Mouse (Mus musculus): Measurements from ENCODE around the gene Reep3. TPM values are rescaled to one million over a fixed set of nuclear protein-coding genes. Genes with fewer than 3 reads are reported as not detected.

Reep3 gene
- 23.2 and 26.4 TPM in 2 replicates for polyA plus RNA-seq (2015; fragmentation: Nextera tagmentation; extraction: Ambion mirVana)

DNA sequence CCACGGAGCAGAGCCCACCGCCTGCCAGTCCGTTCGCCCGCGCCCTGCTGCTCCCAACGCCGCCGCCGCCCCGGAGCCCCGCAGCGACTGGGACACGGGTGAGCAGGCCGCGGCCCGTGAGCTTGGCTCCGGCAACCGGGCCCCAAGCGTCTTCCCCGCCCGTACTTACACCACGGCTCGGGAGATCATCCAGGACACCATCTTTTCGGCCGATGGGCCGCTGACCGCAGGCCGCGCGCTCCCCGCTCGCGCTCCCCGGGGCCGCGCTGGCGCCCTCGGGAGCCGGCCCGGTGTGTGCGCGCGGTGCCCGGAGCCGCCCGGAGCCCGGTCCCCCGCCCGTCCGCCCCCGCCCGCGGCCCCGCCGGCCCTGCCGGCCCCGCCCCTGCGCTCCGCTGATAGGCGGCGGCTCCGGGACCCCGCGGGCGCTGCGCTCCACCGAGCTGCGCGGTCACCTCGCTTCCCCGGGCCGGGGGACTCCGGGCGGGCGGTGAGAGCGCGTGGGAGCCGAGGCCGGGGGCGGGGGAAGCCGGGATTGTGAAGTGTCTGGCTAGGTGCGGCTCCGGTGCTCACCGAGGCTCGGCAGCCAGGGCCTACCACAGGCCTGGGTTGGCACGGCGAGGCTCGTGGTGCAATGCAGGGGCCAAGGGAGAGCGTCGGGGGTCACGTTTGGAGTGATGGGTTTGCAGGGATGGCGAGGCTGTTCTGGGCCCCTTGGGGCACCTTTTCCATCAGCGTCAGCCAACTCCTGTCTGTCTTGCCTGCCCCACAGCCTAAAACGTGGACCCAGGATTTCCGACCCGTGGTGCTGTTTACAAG lies at the start of gene Reep3:
Reep3 (minus strand) TSS at position 325 of the 816 bp plus-strand sequence.
- Histone ChIP-seq H3K9me3 (no peaks in the 10 kb centered on the region), H3K4me1 (peaks cover 50% of the 10 kb centered on the region), H3K27ac (replicated peaks) (peak within 1 kb of the TSS; percentile 99), H3K4me2 (peak within 1 kb of the TSS; percentile 76), H3K9ac (peak within 1 kb of the TSS; percentile 100), H3K27me3 (replicated peaks) (no peaks in the 10 kb centered on the region), H3K36me3 (peaks cover 6% of the 10 kb centered on the region), H3K4me3 (peak within 1 kb of the TSS; percentile 90)
- ATAC-seq (ENCODE audit: extremely low read depth, insufficient number of reproducible peaks, low FRiP score, low TSS enrichment) = peak; percentile 81
- WGBS = under 1% methylated on average over 58 of the region's 97 CpGs

DNA sequence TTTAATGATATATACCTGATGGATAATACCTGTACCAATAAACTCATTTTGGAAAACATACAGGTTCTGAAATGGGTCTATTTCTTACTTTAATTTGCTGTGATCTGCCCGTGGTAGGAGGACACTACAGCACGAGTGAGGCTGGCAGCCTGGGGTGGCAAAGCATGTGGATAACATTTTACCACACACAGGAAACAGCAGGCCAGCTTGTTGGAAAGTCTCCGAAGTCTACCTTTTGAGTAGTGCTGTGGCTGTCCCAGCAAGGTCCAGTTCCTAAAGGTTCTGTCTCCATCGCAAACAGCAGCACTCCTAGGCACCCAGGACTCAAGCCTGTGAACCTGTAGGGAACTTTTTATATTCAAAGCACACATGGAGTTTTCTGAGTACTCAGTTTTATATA lies 48.9 kb upstream of the Reep3 start:
- H3K27ac ChIP-seq (replicated peaks) = no peak overlapping the region
- no peak overlapping the region for H3K4me3 ChIP-seq
- H3K36me3 ChIP-seq = no peaks in the 10 kb centered on the region
- no peak overlapping the region; the same call in 1 of the 2 replicates for H3K9ac ChIP-seq
- H3K9me3 ChIP-seq = no peaks in the 10 kb centered on the region
- ATAC-seq (ENCODE audit: extremely low read depth, insufficient number of reproducible peaks, low FRiP score, low TSS enrichment) = no peak
- no peaks in the 10 kb centered on the region for H3K27me3 ChIP-seq (replicated peaks)
- 77% methylated on average over 4 of the region's 4 CpGs for WGBS
- no peak overlapping the region for H3K4me2 ChIP-seq
- H3K4me1 ChIP-seq = peaks cover 28% of the 10 kb centered on the region

DNA sequence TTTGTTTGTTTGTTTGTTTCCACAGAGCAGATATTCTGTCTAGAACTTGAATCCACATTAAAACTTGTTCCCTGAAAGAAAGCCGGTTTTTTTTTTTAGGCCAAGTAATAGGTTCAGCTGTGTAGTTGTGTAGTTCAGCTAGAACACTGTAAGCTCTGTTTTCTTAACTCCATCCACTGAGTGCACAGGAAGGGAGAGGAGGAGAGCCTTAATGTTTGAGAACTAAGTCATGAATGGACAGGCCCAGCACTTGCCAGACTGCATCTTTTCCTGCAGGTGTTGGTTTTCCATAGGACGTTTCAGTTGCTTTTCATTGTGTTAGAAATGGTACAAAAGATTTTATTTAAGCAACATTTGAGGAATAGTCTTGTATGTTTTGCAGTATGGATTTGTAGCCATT lies 47.5 kb upstream of the Reep3 start:
- no peaks in the 10 kb centered on the region for H3K36me3 ChIP-seq
- WGBS = 63% methylated on average over 2 of the region's 2 CpGs
- no peak overlapping the region for H3K4me3 ChIP-seq
- no peak overlapping the region for H3K27ac ChIP-seq (replicated peaks)
- no peak overlapping the region for H3K9ac ChIP-seq
- no peak overlapping the region for H3K4me2 ChIP-seq
- peaks cover 33% of the 10 kb centered on the region for H3K4me1 ChIP-seq
- no peak for ATAC-seq (ENCODE audit: extremely low read depth, insufficient number of reproducible peaks, low FRiP score, low TSS enrichment)
- no peaks in the 10 kb centered on the region for H3K9me3 ChIP-seq
- H3K27me3 ChIP-seq (replicated peaks) = no peaks in the 10 kb centered on the region

GRCm38 (mm10) chr10:67143661-67144060 lies 46.9 kb upstream of the Reep3 start:
- Histone ChIP-seq H3K9ac (no peak overlapping the region), H3K27me3 (replicated peaks) (no peaks in the 10 kb centered on the region), H3K4me1 (peaks cover 35% of the 10 kb centered on the region), H3K27ac (replicated peaks) (no peak overlapping the region), H3K4me3 (no peak overlapping the region), H3K9me3 (no peaks in the 10 kb centered on the region), H3K4me2 (no peak overlapping the region), H3K36me3 (no peaks in the 10 kb centered on the region)
- no peak for ATAC-seq (ENCODE audit: extremely low read depth, insufficient number of reproducible peaks, low FRiP score, low TSS enrichment)

GRCm38 (mm10) chr10:67137437-67137836 lies 40.7 kb upstream of the Reep3 start:
- Histone ChIP-seq H3K9ac (no peak overlapping the region), H3K4me2 (no peak overlapping the region), H3K27ac (replicated peaks) (no peak overlapping the region), H3K4me1 (peaks cover 21% of the 10 kb centered on the region), H3K9me3 (no peaks in the 10 kb centered on the region), H3K27me3 (replicated peaks) (no peaks in the 10 kb centered on the region), H3K36me3 (peaks cover 3% of the 10 kb centered on the region; the same call in 1 of the 2 replicates), H3K4me3 (no peak overlapping the region)
- WGBS = 87% methylated on average over 2 of the region's 2 CpGs
- ATAC-seq (ENCODE audit: extremely low read depth, insufficient number of reproducible peaks, low FRiP score, low TSS enrichment) = no peak

DNA sequence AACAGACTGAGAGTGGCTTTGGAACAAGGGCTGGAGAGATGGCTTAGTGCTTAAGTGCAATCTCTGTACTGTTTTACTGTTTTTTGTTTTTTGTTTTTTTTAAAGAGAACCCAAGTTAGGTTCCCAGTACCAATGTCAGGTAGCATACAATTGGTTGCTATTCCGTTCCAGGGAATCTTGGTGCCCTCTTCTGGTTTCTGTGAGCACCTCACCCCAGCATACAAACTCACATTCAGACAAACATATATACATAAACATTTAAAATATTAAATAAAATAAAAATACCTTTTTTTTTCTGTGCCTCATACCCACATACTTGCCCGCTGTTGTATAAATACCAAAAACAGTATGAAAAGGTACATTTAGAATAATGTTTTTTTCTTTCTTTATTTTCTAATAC lies 37.6 kb upstream of the Reep3 start:
- Histone ChIP-seq H3K27me3 (replicated peaks) (no peaks in the 10 kb centered on the region), H3K36me3 (peaks cover 3% of the 10 kb centered on the region; the same call in 1 of the 2 replicates), H3K9me3 (no peaks in the 10 kb centered on the region), H3K4me3 (no peak overlapping the region), H3K4me1 (peaks cover 28% of the 10 kb centered on the region), H3K9ac (no peak overlapping the region), H3K4me2 (no peak overlapping the region), H3K27ac (replicated peaks) (no peak overlapping the region)
- no peak for ATAC-seq (ENCODE audit: extremely low read depth, insufficient number of reproducible peaks, low FRiP score, low TSS enrichment)
- WGBS = 93% methylated on average over 2 of the region's 2 CpGs

DNA sequence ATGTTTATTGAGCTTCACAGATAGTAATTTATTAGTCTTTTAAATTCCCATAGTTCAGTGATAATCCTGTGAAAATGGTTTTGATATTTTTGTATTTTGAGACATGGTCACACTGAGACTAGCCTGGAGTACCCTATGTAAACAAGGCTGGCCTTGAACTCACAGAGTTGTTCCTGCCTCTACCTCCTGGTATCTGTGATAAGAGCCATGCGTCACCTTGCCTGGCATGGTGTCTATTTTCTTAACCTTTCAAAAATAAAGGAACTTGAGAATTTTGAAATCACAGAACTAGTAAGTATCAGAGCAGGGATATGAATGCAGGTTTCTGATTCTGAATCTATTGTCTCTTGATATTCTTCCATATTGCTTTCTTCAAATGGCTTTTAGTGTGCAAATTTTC lies 35.0 kb upstream of the Reep3 start:
- Histone ChIP-seq H3K27me3 (replicated peaks) (no peaks in the 10 kb centered on the region), H3K4me2 (no peak overlapping the region), H3K4me1 (peaks cover 36% of the 10 kb centered on the region), H3K36me3 (peaks cover 3% of the 10 kb centered on the region; the same call in 1 of the 2 replicates), H3K4me3 (no peak overlapping the region), H3K27ac (replicated peaks) (no peak overlapping the region), H3K9ac (no peak overlapping the region), H3K9me3 (no peaks in the 10 kb centered on the region)
- ATAC-seq (ENCODE audit: extremely low read depth, insufficient number of reproducible peaks, low FRiP score, low TSS enrichment) = no peak
- 48% methylated on average over 1 of the region's 1 CpGs for WGBS

DNA sequence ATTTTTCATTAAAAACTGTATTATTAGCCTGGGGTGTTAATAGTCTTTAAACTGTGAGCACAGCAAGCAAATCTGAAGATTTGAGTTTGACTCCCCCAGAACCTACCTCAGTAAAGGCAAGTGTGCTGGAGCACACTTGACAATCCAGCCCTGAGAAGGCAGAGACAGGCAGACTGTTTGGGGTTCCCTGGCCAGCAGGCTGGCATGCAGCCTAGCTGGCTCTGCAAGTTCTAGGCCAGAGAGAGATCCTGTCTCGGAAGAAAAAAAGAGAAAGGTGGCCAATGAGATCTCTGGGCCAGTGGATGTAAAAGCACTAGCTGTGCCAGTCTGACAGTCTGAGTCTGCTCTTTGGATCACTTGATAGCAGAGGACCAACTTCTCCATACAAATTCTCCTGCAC lies 32.8 kb upstream of the Reep3 start:
- no peak overlapping the region for H3K4me3 ChIP-seq
- H3K9me3 ChIP-seq = no peaks in the 10 kb centered on the region
- peaks cover 3% of the 10 kb centered on the region; the same call in 1 of the 2 replicates for H3K36me3 ChIP-seq
- no peak overlapping the region for H3K9ac ChIP-seq
- no peak overlapping the region for H3K4me2 ChIP-seq
- no peaks in the 10 kb centered on the region for H3K27me3 ChIP-seq (replicated peaks)
- H3K27ac ChIP-seq (replicated peaks) = no peak overlapping the region
- H3K4me1 ChIP-seq = peaks cover 46% of the 10 kb centered on the region
- ATAC-seq (ENCODE audit: extremely low read depth, insufficient number of reproducible peaks, low FRiP score, low TSS enrichment) = no peak
- 64% methylated on average over 1 of the region's 1 CpGs for WGBS

- Histone ChIP-seq H3K4me2 (peak overlapping the region; percentile 81), H3K4me1 (peaks cover 62% of the 10 kb centered on the region), H3K9ac (peak overlapping the region; percentile 95), H3K27ac (replicated peaks) (peak overlapping the region; percentile 91), H3K9me3 (no peaks in the 10 kb centered on the region), H3K4me3 (peak overlapping the region; percentile 86), H3K27me3 (replicated peaks) (no peaks in the 10 kb centered on the region), H3K36me3 (no peaks in the 10 kb centered on the region)
- peak; percentile 13; the same call in 1 of the 2 replicates for ATAC-seq (ENCODE audit: extremely low read depth, insufficient number of reproducible peaks, low FRiP score, low TSS enrichment)
- WGBS = 1% methylated on average over 65 of the region's 115 CpGs
These were observed 30.4 kb upstream of the Reep3 start for GRCm38 (mm10) chr10:67126859-67127758.

- H3K4me2 ChIP-seq = peak overlapping the region; percentile 81
- no peaks in the 10 kb centered on the region for H3K27me3 ChIP-seq (replicated peaks)
- peak overlapping the region; percentile 95 for H3K9ac ChIP-seq
- no peaks in the 10 kb centered on the region for H3K36me3 ChIP-seq
- WGBS = 2% methylated on average over 44 of the region's 50 CpGs
- H3K9me3 ChIP-seq = no peaks in the 10 kb centered on the region
- peak overlapping the region; percentile 91 for H3K27ac ChIP-seq (replicated peaks)
- H3K4me3 ChIP-seq = peak overlapping the region; percentile 86
- H3K4me1 ChIP-seq = peaks cover 64% of the 10 kb centered on the region
- peak; percentile 29; the same call in 1 of the 2 replicates for ATAC-seq (ENCODE audit: extremely low read depth, insufficient number of reproducible peaks, low FRiP score, low TSS enrichment)
These were observed 29.5 kb upstream of the Reep3 start for GRCm38 (mm10) chr10:67126061-67126858.
